20 mouse cellular contexts compared by ENCODE assay signal in the genomic region with DNA sequence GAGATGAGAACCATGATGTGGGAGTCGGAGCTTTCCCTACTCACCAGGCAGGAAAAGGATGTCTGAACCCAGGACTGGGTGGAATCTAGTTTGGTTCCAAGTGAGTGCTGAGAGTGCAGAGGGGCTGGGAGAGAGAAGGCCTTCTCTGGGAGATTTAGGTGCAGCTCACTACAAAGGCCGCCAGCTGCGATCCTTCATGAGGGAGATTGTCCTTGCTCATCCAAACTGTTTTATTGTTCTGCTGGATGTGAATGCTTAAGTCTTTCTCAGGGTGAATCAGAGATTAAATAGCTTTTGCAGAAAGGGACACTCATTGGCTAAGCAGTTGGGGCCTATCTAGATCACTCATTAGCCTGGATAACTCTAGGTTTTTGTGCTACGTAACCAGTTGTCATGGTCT.
DNase-seq lines count a peak whose midpoint lies in the region; ATAC-seq lines count a peak whose summit lies in the region.
"Had no signal": no experiment of that assay in that cellular context is flagged by ENCODE, and none has a peak within 500 bp of the region (broad histone marks: within the 10 kb centered on the region; RNA-seq: fewer than 3 reads in every experiment).

No protein-coding gene starts in this region.

- H3K9me3 ChIP-seq in kidney, embryonic 14.5 days (ENCODE audit: control insufficient read depth, low read length): no peaks in the 10 kb centered on the region
- H3K9me3 ChIP-seq: embryonic facial prominence, embryonic 10.5 days; forebrain, embryonic 13.5 days; heart, embryonic 13.5 days; hindbrain, embryonic 12.5 days had no signal

- 68% methylated on average over 4 of the region's 4 CpGs for WGBS in kidney, embryonic 14.5 days

- H3K27ac ChIP-seq in kidney, embryonic 14.5 days (ENCODE audit: low read depth, low read length): no peak overlapping the region
- H3K27ac ChIP-seq: embryonic facial prominence, embryonic 10.5 days; forebrain, embryonic 13.5 days; gastrocnemius, adult 2 months; heart, embryonic 13.5 days; hindbrain, embryonic 12.5 days had no signal

- no peaks in the 10 kb centered on the region for H3K27me3 ChIP-seq in kidney, embryonic 14.5 days (ENCODE audit: control insufficient read depth, insufficient read depth, low read length)
- H3K27me3 ChIP-seq: forebrain, embryonic 13.5 days; hindbrain, embryonic 12.5 days; Patski had no signal

- H3K4me2 ChIP-seq in kidney, embryonic 14.5 days (replicated peaks; ENCODE audit: low read depth, low read length): no peak overlapping the region
- H3K4me2 ChIP-seq: forebrain, embryonic 13.5 days; heart, embryonic 13.5 days; hindbrain, embryonic 12.5 days had no signal

- no peak overlapping the region for H3K4me3 ChIP-seq in kidney, embryonic 14.5 days (ENCODE audit: low read length)
- H3K4me3 ChIP-seq: embryonic facial prominence, embryonic 10.5 days; forebrain, embryonic 13.5 days; gastrocnemius, adult 2 months; heart, embryonic 13.5 days; hindbrain, embryonic 12.5 days had no signal

- H3K36me3 ChIP-seq in kidney, embryonic 14.5 days (ENCODE audit: control insufficient read depth, insufficient read depth, low read length): no peaks in the 10 kb centered on the region
- H3K36me3 ChIP-seq: embryonic facial prominence, embryonic 10.5 days; heart, embryonic 13.5 days; hindbrain, embryonic 12.5 days had no signal

- H3K9ac ChIP-seq in kidney, embryonic 14.5 days (ENCODE audit: low read depth, low read length): no peak overlapping the region
- H3K9ac ChIP-seq: forebrain, embryonic 13.5 days; forebrain, postnatal 0 days; heart, embryonic 13.5 days; hindbrain, embryonic 12.5 days had no signal

- peak; percentile 54; the same call in 1 of the 2 replicates for ATAC-seq in kidney, embryonic 14.5 days (ENCODE audit: low FRiP score, low TSS enrichment)
- ATAC-seq: forebrain, embryonic 13.5 days; forebrain, postnatal 0 days; Patski had no signal

- DNase-seq in kidney, adult 8-10 months: no peak
- peak; percentile 71 for DNase-seq in kidney, postnatal 10 days
- no peak for DNase-seq in kidney, adult 18-20 months
- peak; percentile 18 for DNase-seq in Muller cell, postnatal 12 days (ENCODE audit: inconsistent ontology term)
- DNase-seq in kidney, postnatal 14 days: peak; percentile 40
- no peak for DNase-seq in left cerebral cortex, adult 8-10 months (ENCODE audit: low spot score in 2 of 2)
- DNase-seq: adrenal gland, adult 8-10 months; adrenal gland, postnatal 36 days; cerebellum, adult 2 months; cerebellum, postnatal 10 days; forebrain, postnatal 0 days; gastrocnemius, adult 2 months; gastrocnemius, postnatal 25 days; heart, postnatal 4 days had no signal

- H3K4me1 ChIP-seq in kidney, embryonic 14.5 days (ENCODE audit: control insufficient read depth, insufficient read depth, low read length): no peaks in the 10 kb centered on the region
- H3K4me1 ChIP-seq: forebrain, embryonic 13.5 days; hindbrain, embryonic 12.5 days had no signal

Comparison
In these comparisons a context has a peak if more than half of its experiments do, and no peak if none do; other contexts are left out.
1. DNase-seq: peak in kidney, postnatal 10 days (single experiment), Muller cell, postnatal 12 days (single experiment) and kidney, postnatal 14 days (single experiment); none in kidney, adult 8-10 months (0 of 2), kidney, adult 18-20 months (single experiment) and left cerebral cortex, adult 8-10 months (0 of 2).